Mouse (Mus musculus): ENCODE data around the gene Gfpt2.
"Not testable (repeated sequence)": the region's sequence is repeated elsewhere in the genome, so short reads cannot be mapped to it uniquely, and the experiment has no call there.

The Gfpt2 gene

DNA sequence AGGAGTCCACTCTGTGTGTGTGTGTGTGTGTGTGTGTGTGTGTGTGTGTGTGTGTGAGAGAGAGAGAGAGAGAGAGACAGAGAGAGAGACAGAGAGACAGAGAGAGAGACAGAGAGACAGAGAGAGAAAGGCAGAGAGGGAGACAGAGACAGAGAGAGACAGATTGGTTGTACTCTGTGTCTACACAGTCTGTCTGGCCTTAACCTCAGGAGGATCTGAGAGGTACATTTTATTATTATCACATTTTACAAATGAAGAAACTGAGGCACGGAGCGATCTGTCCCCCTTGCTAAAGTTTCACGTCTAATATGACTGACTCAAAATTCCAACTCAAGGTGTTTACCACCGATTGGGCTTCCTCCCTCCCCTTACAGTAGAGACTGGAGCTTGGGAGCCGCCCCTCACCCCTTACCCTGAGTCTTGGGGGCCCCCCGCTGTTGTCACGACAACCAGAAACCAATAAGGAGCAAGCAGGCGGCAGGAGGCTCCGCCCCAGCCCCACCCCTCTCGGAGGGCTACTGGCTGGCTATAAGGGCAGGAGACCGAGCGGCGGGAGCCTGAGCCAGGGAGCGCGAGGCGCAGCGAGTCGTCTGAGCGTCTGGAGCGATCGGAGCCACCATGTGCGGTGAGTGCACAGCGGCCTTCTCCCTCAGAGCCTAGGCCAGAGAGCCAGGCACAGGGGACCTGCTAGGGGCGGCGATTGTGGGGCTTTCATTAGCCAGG, at the start of gene Gfpt2:
Gfpt2 (plus strand) TSS at position 560 of the 723 bp plus-strand sequence.
- DNase-seq (ENCODE audit: low read depth), result peak; percentile 50

DNA sequence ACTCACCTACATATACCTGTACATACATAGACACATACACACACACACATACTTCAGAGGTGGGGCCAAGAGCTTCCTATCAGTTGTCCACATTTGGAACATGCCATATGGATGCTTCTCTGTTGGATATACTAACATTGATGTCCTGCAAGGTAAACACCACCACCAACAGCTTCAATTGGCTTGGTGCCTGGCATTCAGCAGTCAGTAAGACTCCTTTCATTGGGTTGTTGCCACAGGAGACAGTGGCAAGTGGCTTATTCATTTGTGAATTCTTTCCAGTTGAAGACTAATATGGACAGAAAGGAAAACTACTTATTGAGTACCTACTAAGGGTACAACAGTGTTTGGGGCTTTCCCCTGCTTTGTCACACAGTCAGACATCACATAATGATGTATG, 49.0 kb upstream of the Gfpt2 start:
- no peak for DNase-seq (ENCODE audit: low read depth)

DNA sequence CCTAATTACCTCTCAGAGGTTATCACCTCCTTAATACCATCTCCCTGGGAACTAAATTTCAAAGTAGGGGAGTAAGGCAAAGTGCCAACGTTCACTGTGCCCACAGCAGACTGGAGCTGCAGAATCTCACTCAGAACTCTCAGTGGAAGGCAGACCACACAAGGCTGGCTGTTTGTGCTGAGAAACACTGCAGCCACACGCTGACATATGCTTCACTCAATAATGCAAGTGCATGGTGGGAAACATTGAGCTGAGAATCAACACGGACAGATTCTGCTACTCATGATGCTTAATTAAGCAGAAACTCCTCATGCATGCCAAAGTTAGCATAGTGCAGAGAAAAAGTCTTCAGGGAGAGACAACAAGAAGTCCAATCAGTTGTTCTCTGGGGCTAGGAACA, 48.1 kb upstream of the Gfpt2 start:
- no peak for DNase-seq (ENCODE audit: low read depth)

DNA sequence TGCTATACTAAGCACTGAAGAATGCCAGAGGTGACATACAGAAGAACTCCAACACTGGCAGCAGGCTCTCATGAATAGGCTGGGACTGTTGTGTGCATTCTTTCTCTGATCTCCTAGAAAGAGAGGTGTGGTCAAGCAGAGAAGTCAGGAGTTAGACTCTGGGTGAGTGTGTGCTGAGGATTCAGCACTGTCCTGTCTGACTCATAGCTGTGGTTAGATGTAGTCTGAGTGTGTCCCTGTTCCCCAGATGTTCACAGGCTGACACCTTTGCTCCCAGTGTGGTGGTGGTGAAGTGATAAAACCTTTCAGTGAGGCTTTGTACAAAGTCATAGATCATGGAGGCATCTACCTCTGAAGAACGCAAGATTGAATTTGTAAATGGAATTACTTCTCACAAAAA, 47.2 kb upstream of the Gfpt2 start:
- no peak for DNase-seq (ENCODE audit: low read depth)

DNA sequence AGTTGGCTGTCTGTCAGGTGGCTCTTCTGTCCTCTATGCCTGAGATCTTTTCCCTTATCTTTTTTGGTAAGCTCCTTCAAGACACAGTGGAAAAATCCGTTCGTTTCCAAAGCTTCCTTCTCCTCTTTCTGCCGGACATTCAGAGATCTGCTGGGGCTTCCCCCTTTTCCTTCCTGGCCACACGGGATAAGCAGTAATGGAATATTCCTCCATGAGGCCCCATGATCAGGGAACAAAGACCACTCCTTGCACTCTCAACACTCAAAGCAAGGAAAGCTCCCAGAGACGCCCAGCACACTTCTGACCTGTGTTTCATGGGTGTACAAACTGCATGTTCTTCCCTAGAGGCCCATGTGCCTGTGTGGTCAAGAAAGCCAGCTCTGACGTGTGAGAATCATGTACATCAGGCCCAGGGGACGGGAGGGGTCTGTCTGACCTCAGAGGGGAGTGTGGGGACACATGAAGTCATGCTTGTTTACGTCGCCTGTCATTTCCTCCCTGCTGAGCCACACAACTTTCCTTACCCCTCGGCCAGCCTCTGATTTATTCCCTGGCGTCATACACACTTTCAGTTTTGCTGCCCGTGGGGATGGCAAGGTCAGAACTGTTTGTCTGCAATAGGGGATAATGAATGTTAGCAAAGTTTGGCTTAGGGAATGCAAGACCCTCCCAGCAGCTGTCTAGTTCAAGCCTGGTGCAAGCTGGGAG, 38.9 kb upstream of the Gfpt2 start:
- DNase-seq (ENCODE audit: low read depth), result no peak

DNA sequence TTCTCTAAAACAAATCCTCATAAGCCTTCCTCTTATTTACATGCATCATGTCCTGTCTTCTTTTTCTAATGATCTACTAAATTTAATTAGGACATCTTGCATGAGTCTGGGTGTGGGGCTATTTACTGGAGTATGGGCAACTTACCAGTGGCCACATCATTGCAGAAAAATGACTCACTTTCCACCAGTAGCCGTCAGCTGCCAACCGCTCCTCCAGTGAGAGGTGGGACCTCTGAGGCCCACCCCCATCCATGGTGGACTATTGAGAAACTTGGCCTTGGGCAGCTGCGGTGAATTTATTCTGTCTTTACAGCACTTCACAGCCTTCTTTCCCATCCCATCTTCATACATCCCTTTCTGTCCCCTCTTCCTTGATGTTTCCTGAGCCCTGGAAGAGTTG, 35.9 kb upstream of the Gfpt2 start:
- no peak for DNase-seq (ENCODE audit: low read depth)

DNA sequence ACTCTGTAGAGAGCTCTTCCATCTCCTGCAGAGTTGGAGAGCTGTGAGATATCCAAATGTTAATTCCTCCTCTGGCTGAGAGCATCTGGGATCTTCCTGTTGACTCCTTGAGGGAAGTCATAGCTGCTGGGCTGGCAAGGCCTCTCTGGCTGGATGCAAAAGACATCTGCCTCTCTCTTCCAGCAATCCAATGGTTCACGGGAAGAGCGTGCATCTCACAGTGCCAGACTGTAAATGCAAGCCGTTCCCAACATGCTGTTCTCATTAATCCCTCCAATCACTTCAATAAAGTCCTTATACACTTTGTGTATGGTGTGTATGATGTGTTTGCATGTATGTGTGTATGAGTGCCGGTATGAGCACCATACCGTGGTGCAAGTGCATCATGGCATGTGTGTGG, 32.8 kb upstream of the Gfpt2 start:
- DNase-seq (ENCODE audit: low read depth), result no peak

DNA sequence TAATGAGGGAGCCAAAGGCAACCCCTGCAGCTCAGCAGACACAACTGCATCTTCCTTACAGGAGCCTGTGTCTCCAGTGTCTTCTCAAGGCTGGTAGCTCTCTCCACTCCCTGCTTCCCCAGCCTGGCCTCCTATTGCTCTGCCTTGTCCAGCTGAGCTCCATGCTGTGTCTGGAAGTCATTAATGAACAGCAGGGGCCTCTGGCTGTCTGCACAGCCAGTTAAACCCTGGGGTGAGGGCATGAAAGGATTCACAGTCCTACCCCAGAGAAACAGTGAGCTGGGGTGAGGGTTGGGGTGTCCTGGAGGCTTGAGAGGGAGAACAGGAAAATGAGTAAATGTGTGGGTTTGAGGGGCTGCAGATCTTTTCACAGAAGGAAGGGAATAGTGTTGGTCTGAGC, 30.4 kb upstream of the Gfpt2 start:
- DNase-seq (ENCODE audit: low read depth), result no peak

DNA sequence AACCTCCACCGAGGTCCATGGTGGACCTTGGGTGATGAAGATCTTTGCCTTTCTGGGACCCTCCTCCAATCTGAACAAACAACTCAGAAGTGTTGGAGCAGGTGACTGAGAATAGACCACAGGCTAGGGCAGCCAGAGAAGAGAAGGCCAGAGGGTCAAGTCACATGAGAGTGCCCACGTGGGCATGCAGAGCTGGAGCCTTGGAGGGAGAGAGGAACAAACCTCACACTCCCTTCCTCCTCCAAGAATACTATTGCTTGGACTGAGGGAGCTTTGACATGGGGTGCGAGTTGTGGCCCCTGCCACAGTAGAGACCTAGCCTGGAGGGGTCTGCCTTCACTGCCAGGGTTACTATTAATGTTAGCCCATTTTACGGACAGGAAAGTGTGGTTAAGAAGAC, 30.0 kb upstream of the Gfpt2 start:
- no peak for DNase-seq (ENCODE audit: low read depth)

DNA sequence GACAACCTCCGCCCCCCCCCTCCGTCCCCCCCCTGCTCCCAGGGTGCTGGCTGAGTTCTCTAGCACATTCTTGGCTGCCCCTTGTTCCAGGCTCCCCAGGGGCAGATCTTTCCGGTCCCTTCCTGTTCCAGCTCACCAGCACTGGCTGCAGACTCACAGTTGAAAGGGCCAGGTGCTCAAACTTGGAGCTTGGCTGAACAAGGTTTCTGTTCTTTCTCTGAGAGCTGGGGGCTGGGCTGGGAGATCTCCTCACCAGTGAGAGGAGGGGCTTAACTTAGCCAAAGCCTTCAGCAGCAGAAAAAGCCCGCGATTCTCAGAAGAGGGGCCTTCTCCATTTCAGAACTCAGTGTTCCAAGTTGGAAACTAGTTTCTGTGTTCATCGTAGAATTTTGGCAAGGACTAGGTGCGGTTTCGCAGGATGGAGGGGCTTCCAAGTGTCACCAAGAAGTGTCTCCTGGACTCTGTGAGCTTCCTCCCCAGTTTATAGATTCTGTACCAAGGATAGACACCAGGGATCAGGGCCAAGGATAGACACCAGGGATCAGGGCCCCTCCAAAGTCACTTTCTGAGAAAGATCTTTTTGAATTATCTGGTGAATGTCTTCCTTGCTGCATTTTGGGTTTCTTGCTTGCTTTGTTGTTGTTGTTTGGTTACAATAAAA, 29.2 kb upstream of the Gfpt2 start:
- peak; percentile 35 for DNase-seq (ENCODE audit: low read depth)

DNA sequence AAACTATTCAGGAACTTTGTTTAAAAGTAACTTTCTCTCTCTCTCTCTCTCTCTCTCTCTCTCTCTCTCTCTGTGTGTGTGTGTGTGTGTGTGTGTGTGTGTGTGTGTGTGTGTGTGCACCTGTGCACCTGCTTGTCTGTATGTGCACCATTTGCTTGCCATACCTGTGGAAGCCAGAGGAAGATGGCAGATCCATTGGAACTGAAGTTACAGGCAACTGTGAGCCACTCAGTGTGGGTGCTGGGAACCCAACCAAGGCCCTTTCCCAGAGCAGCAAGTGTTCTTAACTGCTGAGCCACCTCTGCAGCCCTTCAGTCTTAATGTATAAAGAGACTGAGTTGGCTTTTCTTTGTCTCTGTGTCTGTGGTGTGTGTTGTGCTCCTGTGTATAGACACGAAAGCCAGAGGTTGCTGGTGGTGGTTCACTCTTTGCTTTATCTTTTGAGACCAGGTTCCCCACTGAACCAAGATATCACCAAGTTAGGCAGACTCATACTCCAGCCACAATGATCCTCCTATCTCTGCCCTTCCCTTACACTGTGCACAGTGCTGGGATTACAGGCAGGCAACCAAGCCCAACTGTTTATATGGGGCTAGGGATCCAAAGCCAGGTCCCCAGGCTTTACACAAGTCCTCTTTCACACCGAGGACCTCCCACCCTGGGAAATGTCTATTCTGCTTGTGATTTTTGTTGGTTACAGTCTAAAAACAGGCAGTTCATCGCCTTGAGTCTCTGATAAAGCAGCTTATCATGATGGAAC, 28.4 kb upstream of the Gfpt2 start:
- peak; percentile 61 for DNase-seq (ENCODE audit: low read depth)

DNA sequence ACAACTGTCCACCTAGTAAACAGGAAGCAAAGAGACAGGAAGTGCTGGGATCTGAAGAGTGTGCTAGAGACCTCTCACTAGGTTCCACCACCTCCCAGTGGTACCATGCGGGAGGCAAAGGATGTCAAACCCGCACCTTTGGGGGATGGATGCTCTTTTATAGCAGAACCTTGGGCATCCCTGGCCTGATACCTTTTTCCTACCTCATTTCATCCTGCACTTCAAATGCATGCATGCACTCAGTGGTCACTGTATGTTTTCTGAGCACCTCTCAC, 27.9 kb upstream of the Gfpt2 start:
- DNase-seq (ENCODE audit: low read depth), result no peak

DNA sequence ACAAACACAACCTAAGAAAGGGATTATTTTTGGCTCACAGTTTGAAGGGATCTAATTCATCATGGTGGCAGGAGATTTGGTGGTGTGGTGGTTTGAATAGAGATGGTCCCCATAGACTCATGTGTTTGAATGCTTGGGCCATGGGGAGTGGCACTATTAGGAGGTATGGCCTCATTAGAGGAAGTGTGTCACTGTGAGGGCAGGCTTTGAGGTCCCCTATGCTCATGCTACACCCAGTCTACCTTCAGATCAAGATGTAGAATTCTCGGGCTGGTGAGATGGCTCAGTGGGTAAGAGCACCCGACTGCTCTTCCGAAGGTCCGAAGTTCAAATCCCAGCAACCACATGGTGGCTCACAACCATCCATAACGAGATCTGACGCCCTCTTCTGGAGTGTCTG, 26.5 kb upstream of the Gfpt2 start:
- not testable (repeated sequence) for DNase-seq (ENCODE audit: low read depth)

DNA sequence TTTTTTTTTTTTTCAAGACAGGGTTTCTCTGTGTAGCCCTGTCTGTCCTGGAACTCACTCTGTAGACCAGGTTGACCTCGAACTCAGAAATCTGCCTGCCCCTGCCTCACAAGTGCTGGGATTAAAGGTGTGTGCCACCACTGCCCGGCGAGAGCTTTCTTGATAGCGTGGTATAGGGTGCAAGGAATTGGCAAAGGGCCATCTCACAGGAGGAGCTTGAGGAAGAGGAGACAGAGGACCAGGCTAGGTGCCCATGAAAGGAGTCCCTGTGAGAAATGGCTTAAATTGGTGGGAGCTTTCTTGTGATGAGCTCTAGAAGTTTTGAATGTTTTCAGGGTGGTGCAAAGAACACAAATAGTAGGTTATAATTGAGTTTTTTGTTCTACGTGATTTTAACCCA, 25.2 kb upstream of the Gfpt2 start:
- no peak for DNase-seq (ENCODE audit: low read depth)

DNA sequence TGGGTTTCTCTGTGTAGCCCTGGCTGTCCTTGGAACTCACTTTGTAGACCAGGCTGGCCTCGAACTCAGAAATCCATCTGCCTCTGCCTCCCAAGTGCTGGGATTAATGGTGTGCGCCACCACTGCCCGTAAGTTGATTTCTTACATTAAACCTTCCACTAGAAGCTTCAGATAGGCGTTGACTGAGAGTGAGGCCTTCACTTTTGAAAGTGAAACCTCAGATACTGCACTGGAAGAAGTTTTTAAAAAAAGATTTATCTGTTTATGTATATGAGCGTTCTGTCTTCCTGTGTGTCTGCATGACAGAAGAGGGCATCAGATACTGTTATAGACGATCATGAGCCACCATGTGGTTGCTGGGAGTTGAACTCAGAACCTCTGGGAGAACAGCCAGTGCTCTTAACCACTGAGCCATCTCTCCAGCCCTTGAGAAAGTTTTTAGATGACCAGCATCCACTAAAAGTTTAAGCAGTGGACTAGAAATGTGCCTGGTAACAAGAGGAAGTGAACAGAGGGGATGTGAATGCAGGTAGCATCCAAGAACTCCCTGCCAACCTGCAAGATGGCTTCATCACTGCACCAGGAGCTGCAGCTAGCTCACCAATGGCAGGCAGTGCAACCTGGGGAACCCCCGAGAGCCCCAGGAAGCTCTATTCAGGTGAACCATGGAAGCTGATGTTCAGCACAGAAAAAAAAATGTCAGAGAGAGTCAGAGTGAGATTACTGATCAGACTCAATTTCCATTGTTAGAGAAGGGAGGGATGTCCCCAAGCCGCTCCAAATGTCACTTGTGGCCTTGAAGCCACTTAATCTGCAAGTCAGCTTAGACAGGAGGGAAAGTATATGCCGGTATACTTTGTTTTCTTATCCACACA, 23.1 kb upstream of the Gfpt2 start:
- no peak for DNase-seq (ENCODE audit: low read depth)

DNA sequence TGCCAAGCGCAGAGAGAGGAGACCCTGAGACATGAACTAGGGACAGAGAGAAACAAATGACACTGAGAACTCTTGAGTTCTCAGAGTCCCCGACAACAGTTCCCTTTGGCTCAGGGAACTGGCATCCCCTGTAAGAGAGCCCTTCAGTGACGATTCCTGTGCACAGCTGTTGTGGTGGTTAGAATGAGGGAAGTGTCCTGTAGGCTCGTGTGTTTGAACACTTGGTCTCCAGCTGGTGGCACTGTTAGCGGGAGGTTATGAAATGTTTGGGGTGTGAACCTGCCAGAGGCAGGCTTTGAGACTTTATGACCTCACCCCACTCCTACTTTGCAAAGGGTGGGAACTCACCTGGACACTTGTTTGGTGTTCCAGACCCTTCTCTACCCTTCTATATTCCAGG, 21.7 kb upstream of the Gfpt2 start:
- DNase-seq (ENCODE audit: low read depth), result no peak

DNA sequence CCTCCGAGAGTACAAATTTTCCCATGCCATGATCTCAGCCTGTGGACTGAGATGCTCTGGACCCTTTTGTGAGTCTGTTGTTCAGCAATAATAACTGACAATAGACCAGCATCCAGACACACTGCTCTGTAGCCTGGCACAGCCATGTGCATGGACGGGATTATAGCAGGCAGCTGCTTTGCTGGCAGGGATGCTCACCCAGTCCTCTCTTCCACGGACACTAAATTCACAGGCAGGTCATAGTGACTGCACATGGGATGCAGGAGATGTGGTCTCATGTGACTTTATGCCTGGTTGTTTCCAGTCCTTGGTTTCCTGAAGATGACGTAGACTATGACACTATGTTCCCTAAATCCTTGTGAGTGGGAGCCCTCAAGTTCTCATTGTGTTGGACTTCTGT, 19.1 kb upstream of the Gfpt2 start:
- no peak for DNase-seq (ENCODE audit: low read depth)

DNA sequence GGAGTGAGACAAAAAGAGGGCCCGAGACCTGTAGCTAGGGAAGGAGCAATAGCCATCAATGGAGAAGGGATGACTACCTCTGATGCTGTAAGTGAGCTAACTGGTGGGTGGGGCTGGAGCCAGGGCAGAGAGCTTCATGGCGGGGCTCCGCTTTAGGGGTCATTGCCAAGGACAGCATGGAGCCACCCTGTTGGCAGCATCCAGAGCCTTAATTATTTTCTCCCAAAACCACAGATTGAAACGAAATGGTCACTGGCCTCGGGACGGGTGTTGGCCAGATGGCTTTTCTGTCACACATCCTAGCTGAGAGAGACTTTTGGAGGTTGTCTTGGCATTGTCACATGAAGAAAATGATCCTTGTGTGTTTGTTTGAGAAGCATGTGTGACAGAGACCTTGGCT, 15.1 kb upstream of the Gfpt2 start:
- no peak for DNase-seq (ENCODE audit: low read depth)

DNA sequence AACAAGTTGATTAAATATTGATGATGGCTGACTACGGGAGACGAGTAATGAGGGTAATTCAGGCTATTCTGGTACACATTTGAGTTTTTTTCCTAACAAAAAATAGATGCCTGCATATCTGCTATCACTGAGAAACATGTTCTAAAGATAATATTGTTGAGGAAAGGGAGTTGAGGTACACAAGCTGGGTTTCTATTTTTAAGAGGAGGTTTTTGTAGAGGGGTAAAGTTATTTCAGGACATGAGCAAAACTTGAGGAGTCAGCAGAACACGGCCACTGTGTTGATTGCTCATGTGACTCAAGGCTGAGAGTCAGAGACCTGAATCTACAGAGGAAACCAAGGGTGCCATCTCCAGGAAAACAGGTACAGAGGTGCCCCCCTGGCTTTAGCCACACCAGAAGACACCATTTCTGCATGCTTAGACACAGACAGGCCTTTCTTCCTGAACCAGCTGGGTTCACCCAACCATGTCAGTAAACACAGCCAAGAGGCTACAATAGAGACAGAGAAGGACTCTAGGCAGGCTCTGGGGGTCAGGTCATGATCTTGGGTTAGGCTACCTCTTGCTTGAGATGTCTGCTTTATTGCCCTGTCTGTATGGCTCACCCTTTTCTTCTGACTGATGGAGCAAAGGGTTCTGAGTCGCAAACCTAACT, 13.7 kb upstream of the Gfpt2 start:
- DNase-seq (ENCODE audit: low read depth), result no peak

DNA sequence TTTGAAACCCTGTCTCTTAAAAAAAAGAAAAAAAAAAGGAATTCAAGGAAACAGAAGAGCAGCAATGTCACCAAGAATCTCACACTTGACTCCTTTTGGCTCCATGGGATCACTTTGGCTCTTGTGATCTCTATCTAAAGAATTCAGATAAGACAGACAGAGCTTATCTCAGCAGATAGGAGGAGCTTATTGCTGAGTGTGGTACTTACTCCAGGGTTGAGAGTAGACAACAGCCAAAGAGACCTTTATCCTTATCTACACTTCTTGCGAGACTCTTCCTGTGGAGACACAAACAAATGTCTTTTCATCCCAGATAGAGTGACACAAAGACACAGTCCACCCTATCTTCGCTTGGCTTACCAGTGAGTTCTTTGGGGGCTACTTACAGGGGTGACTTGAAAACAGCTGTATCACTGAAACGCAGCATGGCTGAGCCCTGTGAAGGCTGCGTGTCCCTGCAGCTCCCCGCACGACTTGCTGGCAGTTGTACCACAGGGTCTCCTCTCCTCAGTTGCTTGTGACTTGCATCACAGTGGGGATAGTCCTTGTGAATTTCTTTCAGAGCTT, 12.1 kb upstream of the Gfpt2 start:
- no peak for DNase-seq (ENCODE audit: low read depth)

DNA sequence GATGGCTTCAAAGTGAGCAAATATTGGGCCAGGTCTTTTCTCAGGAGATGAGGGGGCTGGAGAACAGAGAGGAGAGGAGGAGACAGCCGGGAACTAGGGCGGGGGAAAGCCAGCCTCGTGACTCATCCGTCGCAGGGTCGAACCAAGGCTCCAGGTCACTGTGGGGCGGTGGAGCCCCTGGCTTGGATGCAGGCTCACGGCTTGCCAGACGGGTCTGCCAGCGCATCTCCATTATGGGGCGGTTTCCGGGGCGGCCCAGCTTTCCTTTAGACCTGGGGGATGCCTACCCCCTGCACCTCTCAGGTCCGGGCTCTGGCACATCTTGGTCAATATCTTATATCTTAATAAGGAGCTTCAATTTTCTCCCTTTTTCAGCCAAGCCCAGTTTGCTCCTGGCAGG, 847 bp upstream of the Gfpt2 start:
- no peak for DNase-seq (ENCODE audit: low read depth)
